Mouse (Mus musculus): ENCODE data around the gene Ggcx. TPM values are rescaled to one million over a fixed set of nuclear protein-coding genes. Genes with fewer than 3 reads are reported as not detected.

Gene Ggcx
- polyA plus RNA-seq (2012; rRNA removed; ENCODE audit: low replicate concordance) = 21.4 and 27.9 TPM in 2 replicates

DNA sequence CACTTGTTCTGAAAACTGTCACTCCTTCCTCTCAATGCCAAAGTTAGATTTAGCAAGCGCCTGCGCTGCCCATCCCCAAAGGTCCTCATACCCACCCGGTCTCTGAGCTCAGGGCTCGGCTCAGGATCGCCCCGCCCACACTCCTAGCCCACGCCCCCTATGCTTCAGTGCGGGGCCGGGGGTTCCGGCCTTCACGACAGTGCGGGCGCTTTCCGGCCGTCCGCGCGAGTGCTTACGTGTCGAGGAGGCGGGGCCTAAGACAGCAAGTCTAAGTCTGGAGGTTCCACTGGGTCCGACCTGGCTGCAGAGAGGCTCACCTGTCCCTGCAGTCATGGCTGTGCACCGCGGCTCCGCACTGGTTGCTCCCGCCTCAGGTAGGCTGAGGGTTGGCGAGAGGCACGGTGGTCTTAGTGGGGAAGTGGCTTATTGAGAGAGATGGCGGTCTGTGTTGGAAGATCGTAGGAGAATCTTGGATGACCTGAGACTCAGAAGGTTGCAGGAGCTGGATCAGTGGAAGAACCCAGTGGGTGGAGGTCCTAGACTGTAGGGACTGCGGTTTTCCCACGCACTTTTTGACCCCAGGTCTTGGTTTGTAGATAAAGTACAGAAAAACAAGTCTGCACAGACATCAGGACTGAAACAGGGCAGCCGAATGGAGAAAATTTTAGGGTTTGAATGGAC is at the start of gene Ggcx:
Gene Ggcx, plus strand, starts transcription at position 233 of the 681 bp plus-strand sequence.

DNA sequence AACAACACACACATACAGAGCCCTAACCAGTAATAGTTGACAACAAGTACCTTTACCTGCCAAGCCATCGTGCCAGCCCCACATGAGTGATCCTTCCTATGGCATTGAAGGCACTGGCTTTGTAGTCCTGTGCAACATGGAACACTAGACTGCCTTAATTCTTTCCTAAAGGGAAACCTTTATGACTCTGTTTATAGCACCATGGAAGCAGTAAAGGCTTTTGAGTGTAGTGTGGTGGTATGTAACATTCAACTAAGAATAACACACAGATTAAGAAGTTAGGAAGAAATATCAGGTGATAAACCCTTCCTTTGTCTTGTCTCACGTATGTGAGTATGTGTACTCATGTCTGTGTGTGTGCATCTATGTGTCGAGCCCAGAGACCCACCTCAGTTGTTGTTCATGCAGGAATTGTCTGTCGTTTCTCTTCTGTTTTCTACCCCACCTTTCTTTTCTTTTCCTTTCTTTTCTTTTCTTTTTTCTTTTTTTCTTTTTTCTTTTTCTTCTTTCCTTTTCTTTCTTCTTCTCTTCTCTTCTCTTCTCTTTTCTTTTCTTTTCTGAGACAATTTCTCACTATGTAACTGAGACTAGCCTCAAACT is 47.2 kb upstream of the Ggcx start, which contains the start of gene Rnf181:
Gene Rnf181, minus strand, starts transcription at position 113 of the 600 bp plus-strand sequence.

DNA sequence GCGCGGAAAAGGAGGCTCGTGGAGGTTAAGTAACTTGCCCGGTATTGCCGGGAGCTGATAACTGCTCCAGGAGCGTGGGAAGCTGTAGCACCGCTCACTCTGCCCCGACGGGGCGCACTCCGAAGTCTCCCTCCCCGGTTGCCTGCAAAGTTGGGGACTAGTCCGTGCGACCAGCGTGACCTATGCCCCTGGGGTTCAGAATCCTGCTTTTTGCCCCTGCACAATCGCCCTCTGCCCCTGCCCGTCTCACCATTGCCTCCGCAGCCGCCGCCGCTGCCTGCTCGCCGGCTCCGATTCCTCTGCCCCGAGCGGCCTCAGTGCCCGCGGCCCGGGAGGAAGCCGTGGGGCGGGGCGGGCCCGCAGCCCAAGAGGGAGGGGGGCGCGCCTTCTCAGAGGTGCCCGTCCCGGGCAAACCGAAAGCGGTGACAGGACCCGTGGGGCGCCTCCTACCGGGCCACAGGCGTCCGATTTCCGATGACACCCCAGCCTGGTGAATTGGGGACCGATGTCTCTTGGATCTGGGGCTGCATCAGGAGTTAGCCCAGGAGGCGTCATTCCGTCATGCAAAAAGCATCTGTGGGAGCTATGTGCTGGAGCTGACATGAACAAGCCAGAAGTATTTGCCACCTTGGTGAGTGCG is 33.9 kb upstream of the Ggcx start, which contains the start of gene Vamp5:
Gene Vamp5, minus strand, starts transcription at position 338 of the 640 bp plus-strand sequence.

DNA sequence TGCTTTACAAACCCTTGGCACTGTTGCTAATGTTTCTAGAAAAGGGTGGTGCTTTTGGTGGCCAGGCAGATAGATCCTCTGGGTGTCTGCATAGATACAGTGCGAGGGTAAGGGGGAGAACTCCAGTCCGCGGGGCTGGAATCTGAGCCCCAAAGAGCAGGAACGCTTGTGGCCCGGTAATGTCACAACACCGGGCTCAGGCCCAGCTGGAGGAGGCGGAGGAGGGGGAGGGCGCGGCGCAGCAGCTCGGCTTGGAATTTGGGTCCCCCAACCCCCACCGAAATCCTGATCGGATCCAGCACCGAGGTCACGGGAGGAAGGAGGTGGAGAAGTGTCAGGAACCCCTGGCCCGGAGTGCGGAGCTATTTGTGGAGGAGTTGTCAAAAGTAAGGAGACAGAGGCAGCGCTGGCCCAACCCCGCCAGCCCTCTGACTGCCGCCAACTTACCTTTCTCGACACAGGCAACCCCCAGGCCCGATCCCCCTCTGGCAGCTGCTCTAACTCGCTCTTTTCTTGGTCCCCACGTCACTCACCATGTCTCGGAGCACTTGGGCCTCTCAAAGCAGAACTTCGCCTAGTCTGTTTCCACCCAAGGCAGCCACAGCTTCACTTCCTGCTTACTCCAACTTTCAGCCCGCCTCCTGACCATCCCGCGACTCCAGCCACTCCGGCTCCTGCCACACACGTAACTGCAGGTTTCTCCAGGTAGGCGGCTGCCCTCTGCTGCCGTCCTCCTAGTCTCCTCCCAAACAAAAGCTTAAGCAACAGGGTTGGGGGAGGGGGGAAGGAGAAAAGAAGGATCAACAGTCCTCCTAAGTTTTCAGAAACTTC is 24.0 kb upstream of the Ggcx start, which contains the start of gene Vamp8:
Gene Vamp8, minus strand, starts transcription at position 763 of the 831 bp plus-strand sequence.

DNA sequence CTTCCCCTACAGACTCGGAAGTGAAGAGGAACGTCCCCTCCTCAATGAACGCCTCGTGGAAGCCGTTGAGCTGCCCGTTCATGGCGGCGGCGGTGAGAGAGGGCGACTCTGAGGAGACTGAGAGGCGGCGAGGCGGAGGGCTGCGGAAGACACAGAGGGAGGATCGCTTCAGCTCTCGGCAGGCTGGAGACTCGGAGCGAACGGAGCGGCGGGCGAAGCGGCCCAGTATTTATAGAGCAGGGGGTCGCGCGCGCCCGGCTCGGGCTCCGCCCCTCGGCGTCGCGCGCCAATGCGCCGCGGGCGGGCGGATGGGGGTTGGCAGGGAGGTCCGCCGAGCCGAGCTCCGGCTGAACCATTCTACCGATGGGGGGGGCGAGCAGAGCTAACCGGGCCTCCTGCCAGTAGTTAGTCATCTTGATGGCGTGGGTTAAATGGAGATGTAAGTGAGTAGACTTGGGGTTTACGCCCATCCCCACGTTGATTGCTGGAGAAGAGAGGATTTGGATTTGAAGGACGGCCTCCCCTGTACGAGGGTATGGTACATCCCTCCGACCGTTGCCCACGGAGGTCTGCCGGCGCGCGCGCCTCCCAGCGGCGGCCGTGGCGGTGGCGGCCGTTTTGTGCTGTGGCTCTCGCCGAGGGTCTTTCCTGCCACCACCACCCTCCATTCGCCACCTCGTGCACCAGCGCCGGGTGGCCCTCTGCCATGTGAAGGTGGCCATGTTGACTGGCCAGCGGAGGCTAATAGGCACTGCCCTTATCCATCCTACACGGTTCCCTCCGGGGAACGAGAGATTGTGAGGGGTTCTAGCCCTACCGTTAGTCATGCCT is 25.5 kb downstream of the Ggcx start, which contains the start of gene Mat2a:
Gene Mat2a, minus strand, starts transcription at position 204 of the 831 bp plus-strand sequence.

Other genes starting within 250 kb of the Ggcx start
- gene Atoh8, start 178.7 kb upstream of the Ggcx start, polyA plus RNA-seq (2012; rRNA removed; ENCODE audit: low replicate concordance) = 9.1 and 14.8 TPM in 2 replicates
- gene Sftpb, start 109.7 kb upstream of the Ggcx start, polyA plus RNA-seq (2012; rRNA removed; ENCODE audit: low replicate concordance) = 0.80 and 1.6 TPM in 2 replicates
- gene Usp39, start 69.1 kb upstream of the Ggcx start, polyA plus RNA-seq (2012; rRNA removed; ENCODE audit: low replicate concordance) = 14.1 and 27.3 TPM in 2 replicates
- gene 0610030E20Rik, start 67.0 kb upstream of the Ggcx start, polyA plus RNA-seq (2012; rRNA removed; ENCODE audit: low replicate concordance) = 24.1 and 25.5 TPM in 2 replicates
- gene Tmem150a, start 58.9 kb upstream of the Ggcx start, polyA plus RNA-seq (2012; rRNA removed; ENCODE audit: low replicate concordance) = 37.7 and 56.7 TPM in 2 replicates
- gene Rnf181, start 47.4 kb upstream of the Ggcx start, polyA plus RNA-seq (2012; rRNA removed; ENCODE audit: low replicate concordance) = 63.9 and 64.3 TPM in 2 replicates
- 26.1 and 61.1 TPM in 2 replicates for gene Vamp5, start 33.8 kb upstream of the Ggcx start, polyA plus RNA-seq (2012; rRNA removed; ENCODE audit: low replicate concordance)
- gene Vamp8, start 23.6 kb upstream of the Ggcx start, polyA plus RNA-seq (2012; rRNA removed; ENCODE audit: low replicate concordance) = 110 and 196 TPM in 2 replicates
- 100 and 101 TPM in 2 replicates for gene Mat2a, start 25.2 kb downstream of the Ggcx start, polyA plus RNA-seq (2012; rRNA removed; ENCODE audit: low replicate concordance)
- 0.20 and 0.26 TPM in 2 replicates for gene Sh2d6, start 107.4 kb downstream of the Ggcx start, polyA plus RNA-seq (2012; rRNA removed; ENCODE audit: low replicate concordance)
- gene Capg, start 130.1 kb downstream of the Ggcx start, polyA plus RNA-seq (2012; rRNA removed; ENCODE audit: low replicate concordance) = 69.5 and 133 TPM in 2 replicates
- gene Elmod3, start 184.1 kb downstream of the Ggcx start, polyA plus RNA-seq (2012; rRNA removed; ENCODE audit: low replicate concordance) = 27.9 and 40.5 TPM in 2 replicates
- gene Retsat, start 184.2 kb downstream of the Ggcx start, polyA plus RNA-seq (2012; rRNA removed; ENCODE audit: low replicate concordance) = 65.2 and 114 TPM in 2 replicates
- 38.1 and 91.1 TPM in 2 replicates for gene Tgoln1, start 202.7 kb downstream of the Ggcx start, polyA plus RNA-seq (2012; rRNA removed; ENCODE audit: low replicate concordance)